Mouse (Mus musculus) liver, adult 2 months (tissue): ENCODE data around the gene Rnf213.

Source experiments
- CTCF ChIP-seq: fragments of 200-500 bp; IDR thresholded peaks from 2 replicates; pipeline ENCODE4 v1.5.1; 2011; ENCODE audit warnings: low read depth, low read length, control low read depth
- POLR2A ChIP-seq: fragments of 200-500 bp; IDR thresholded peaks from 2 replicates; pipeline ENCODE4 v1.6.1; 2011; ENCODE audit warnings: low read length, control low read depth; ENCODE audit not compliant: insufficient read depth; ENCODE audit errors: extremely low read depth

DNA sequence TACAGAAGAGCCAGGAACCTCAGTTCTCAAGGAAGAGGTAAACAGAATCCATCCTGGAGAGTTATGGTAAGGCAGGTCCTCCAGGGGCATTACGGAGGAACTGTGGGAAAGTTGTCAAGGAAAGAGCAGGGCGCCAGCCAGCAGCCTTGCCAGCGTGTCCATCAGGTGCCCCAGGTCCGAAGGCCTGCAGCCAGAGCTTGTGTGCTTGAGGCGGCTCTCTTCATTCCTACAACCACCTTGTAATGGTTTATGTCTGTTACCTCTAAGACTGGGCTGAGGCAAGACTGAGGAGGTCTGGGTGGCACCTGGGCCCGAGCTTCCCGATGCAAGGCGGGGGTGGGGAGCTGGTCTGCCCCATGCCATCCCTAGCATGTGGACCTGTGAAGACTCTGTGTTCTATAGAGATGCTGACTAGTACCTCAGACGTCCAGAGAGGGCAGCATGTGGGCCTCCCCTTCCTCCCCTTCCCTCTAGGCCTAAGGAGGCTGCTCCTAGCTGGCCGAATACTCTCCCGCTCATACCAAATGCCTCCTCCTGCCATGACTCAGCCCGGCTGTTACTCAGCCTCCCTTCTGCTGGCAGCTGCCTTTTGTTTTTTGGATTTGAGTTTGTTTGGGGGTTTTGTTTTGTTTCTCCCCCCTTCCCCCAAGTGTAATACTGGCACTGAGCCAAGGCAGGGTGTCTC lies 123.9 kb downstream of the Rnf213 start:
- TF ChIP-seq CTCF, result no peak
- TF ChIP-seq POLR2A, result no peak
